Mouse (Mus musculus): ENCODE results near the gene Cenpt.

Cenpt gene

GRCm38 (mm10) chr8:105807766-105808165 lies 45.3 kb downstream of the Cenpt start:
- in situ Hi-C loops (cut with MboI, MseI): no loop called here

DNA sequence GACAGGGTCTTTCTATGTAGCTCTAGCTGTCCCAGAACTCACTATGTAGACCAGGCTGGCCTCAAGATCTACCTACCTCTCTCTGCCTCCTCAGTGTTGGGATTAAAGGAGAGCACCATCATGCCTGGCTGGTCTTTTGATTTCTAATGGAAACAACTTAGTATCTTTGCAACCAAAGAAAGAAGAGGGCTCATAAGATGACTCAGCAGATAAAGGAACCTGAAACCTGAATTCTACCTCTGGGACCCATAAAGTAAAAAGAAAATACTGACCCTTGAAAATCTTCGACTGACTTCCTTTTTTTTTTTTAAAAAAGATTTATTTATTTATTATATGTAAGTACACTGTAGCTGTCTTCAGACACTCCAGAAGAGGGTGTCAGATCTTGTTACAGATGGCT lies 47.1 kb downstream of the Cenpt start:
- in situ Hi-C loops (cut with MboI, MseI): no loop called here

GRCm38 (mm10) chr8:105805346-105805745 lies 47.7 kb downstream of the Cenpt start:
- in situ Hi-C loops (cut with MboI, MseI): no loop called here

- in situ Hi-C loops (cut with MboI, MseI): no loop called here
Observed at GRCm38 (mm10) chr8:105804797-105805196, 48.3 kb downstream of the Cenpt start.

DNA sequence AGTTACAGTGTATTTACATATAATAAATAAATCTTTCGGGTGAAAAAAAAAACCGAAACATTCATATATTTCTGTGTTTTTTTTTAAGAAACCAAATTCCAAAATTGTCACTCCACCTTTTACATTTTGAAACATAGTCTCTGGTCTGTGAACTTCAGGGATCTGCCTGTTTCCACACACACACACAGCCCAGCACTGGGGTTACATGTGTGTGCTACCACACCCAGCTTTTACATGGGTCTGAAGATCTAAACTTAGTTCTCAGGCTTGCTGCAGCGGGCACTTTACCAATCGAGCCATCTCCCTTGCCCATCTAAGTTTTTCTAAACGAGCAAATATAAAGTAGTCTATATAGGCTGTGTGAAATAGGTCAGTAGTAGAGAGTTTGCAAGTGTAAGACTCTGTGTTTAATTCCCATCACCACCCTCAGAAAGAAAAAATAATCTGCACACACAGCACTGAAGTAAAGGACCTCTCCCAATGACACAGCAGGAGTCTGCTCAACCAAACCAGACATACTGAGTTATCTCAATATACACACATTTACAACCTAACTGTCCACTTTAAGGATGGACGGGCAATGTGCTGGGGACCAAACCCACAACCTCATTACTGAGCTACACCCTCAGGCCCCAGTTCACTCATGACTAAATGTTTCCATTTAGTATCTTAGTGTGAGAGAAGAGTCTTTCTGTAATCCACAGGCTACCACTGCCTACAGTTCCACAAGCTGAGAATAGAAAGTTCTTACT lies 51.7 kb downstream of the Cenpt start:
- in situ Hi-C loops (cut with MboI, MseI): no loop called here

DNA sequence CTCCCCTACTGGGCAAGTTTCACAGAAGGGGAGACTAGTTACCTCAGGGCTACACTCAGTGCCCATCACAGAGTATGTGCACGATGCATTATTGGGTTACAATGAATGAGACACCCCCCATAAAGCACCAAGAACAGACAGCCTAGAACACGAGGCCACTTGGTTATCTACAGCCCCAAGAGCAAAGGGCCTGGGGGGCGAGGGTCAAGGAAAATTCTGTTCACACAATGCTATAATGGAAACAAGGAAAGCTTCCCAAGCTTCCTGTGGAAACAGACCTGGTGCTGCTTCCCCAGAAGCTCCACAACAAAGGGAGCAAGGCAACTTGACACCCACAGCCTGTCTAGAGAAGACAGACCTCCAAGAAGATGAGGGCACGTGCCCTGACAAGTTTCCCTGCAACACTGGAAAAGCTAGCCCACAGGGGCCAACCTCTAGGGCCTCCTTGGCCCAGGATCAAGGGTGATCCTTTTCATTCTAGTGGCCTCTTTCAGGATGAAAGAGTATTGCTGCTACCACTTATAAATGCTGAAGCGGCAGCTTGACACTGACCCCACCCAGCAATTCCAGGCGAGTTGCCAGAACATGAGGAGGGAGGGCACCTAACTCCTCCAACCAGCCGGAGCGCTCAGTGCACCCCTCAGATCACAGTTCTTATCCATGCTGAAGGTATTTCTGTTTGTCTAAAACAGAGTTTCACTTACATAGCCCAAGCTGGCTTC lies 53.8 kb downstream of the Cenpt start:
- in situ Hi-C loops (cut with MboI, MseI): no loop called here

GRCm38 (mm10) chr8:105798408-105798807 lies 54.7 kb downstream of the Cenpt start:
- in situ Hi-C loops (cut with MboI, MseI): no loop called here

DNA sequence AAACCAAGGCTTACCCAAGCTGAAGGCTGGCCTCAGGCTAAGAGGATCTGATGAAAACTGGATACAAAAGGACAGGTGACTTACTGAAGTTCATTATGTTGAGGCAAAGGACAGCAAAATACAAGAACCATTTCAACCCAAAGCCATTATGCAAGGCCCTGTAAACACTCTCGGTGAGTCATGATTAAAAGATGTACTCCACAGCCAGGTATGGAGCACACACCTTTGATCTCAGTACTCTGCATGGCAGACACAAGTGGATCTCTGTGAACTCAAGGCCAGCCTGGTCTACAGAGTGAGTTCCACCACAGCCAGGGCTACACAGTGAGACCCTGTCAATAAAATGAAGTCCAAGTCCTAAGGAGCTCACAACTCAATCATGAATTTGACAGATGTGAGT lies 57.3 kb downstream of the Cenpt start:
- in situ Hi-C loops (cut with MboI, MseI): no loop called here
